Mouse (Mus musculus) megakaryocyte, embryonic 14.5 days (primary cell): ENCODE measurements around the gene Krtap4-16. TPM values are rescaled to one million over a fixed set of nuclear protein-coding genes. Genes with fewer than 3 reads are reported as not detected.
A peak's percentile ranks its signal among the peaks of the same experiment; 100 is the strongest.
"Not testable (repeated sequence)": the region's sequence is repeated elsewhere in the genome, so short reads cannot be mapped to it uniquely, and the experiment has no call there.

Experiments
- H3K27me3 ChIP-seq: replicated peaks from 2 replicates; pipeline ENCODE3; 2012; ENCODE audit warnings: inconsistent platforms
- H3K36me3 ChIP-seq: replicated peaks from 2 replicates; pipeline ENCODE3; 2012; ENCODE audit warnings: low read length, inconsistent platforms, mixed read lengths
- H3K4me1 ChIP-seq: 2 replicates; pipeline ENCODE4 v1.6.1; 2012; ENCODE audit warnings: inconsistent platforms
- H3K4me3 ChIP-seq: replicated peaks from 2 replicates; pipeline ENCODE3; 2012; ENCODE audit warnings: moderate library complexity, mild to moderate bottlenecking, inconsistent platforms
- H3K9me3 ChIP-seq: 2 replicates; pipeline ENCODE4 v1.6.1; 2012; ENCODE audit warnings: inconsistent platforms
- FLI1 ChIP-seq: IDR thresholded peaks from 2 replicates; pipeline ENCODE4 v1.6.1; 2012; ENCODE audit warnings: low read length, inconsistent platforms, mixed read lengths
- GATA1 ChIP-seq: IDR thresholded peaks from 3 replicates; pipeline ENCODE4 v1.6.1; 2012; ENCODE audit warnings: mixed read lengths, low read length, inconsistent platforms, borderline replicate concordance
- polyA plus RNA-seq: library from polyadenylated mRNA; stranded (reverse); fragments of >175 nt; gene quantifications from 2 replicates; pipeline ENCODE4 v1.2.3, GENCODE M21; 2012; ENCODE audit warnings: low replicate concordance; ENCODE audit not compliant: insufficient read depth

The Krtap4-16 gene
- polyA plus RNA-seq: not detected in 2 replicates

GRCm38 (mm10) chr11:99851508-99851907, at the start of gene Krtap4-16:
Gene Krtap4-16 (minus strand): TSS chr11:99851608.
- no peaks in the 10 kb centered on the region for H3K27me3 ChIP-seq
- no peaks in the 10 kb centered on the region for H3K36me3 ChIP-seq
- no peak for TF ChIP-seq FLI1
- no peak for TF ChIP-seq GATA1
- no peak within 1 kb of the TSS for H3K4me3 ChIP-seq
- no peaks in the 10 kb centered on the region for H3K9me3 ChIP-seq
- H3K4me1 ChIP-seq: no peaks in the 10 kb centered on the region

- H3K36me3 ChIP-seq, H3K9me3 ChIP-seq, H3K4me1 ChIP-seq, H3K27me3 ChIP-seq, H3K4me3 ChIP-seq: not testable (repeated sequence)
Observed at GRCm38 (mm10) chr11:99878887-99879286, 27.5 kb upstream of the Krtap4-16 start, which contains the start of gene Gm11567. Gene Gm11567 (plus strand): TSS chr11:99879187.

GRCm38 (mm10) chr11:99873089-99873488, 21.7 kb upstream of the Krtap4-16 start, which contains the start of gene Krtap9-1:
Gene Krtap9-1 (plus strand): TSS chr11:99873389.
- H3K4me3 ChIP-seq, H3K27me3 ChIP-seq, H3K36me3 ChIP-seq: not testable (repeated sequence)

GRCm38 (mm10) chr11:99864176-99864575, 12.8 kb upstream of the Krtap4-16 start, which contains the start of gene Gm11559:
Gene Gm11559 (plus strand): TSS chr11:99864476.
- not testable (repeated sequence) for H3K4me3 ChIP-seq, H3K4me1 ChIP-seq, H3K9me3 ChIP-seq, H3K27me3 ChIP-seq, H3K36me3 ChIP-seq

More at GRCm38 (mm10) chr11:99873089-99873488, 21.7 kb upstream of the Krtap4-16 start, which contains the start of gene Krtap9-1:
- H3K4me1 ChIP-seq, H3K9me3 ChIP-seq: not testable (repeated sequence)

- H3K27me3 ChIP-seq: no peaks in the 10 kb centered on the region
- H3K4me3 ChIP-seq: no peak overlapping the region
- H3K4me1 ChIP-seq: no peaks in the 10 kb centered on the region
- H3K36me3 ChIP-seq: no peaks in the 10 kb centered on the region
- H3K9me3 ChIP-seq: no peaks in the 10 kb centered on the region
- TF ChIP-seq FLI1 (no peak), GATA1 (no peak)
Observed at GRCm38 (mm10) chr11:99858761-99859160, 7.4 kb upstream of the Krtap4-16 start.

GRCm38 (mm10) chr11:99857617-99858016, 6.2 kb upstream of the Krtap4-16 start, which contains the start of gene Gm11568:
Gene Gm11568 (plus strand): TSS chr11:99857917.
- no peaks in the 10 kb centered on the region for H3K27me3 ChIP-seq

GRCm38 (mm10) chr11:99854121-99854520, 2.7 kb upstream of the Krtap4-16 start:
- Histone ChIP-seq H3K27me3 (no peaks in the 10 kb centered on the region), H3K4me1 (no peaks in the 10 kb centered on the region), H3K36me3 (no peaks in the 10 kb centered on the region), H3K9me3 (no peaks in the 10 kb centered on the region), H3K4me3 (no peak overlapping the region)
- TF ChIP-seq FLI1 (no peak), GATA1 (no peak)

More at GRCm38 (mm10) chr11:99857617-99858016, 6.2 kb upstream of the Krtap4-16 start, which contains the start of gene Gm11568:
- Histone ChIP-seq H3K9me3 (no peaks in the 10 kb centered on the region), H3K36me3 (no peaks in the 10 kb centered on the region), H3K4me1 (no peaks in the 10 kb centered on the region), H3K4me3 (no peak within 1 kb of the TSS)
- TF ChIP-seq FLI1: no peak
- no peak for TF ChIP-seq GATA1

GRCm38 (mm10) chr11:99846746-99847145, 4.7 kb downstream of the Krtap4-16 start:
- Histone ChIP-seq H3K4me1 (no peaks in the 10 kb centered on the region), H3K4me3 (peak overlapping the region; percentile 14), H3K36me3 (no peaks in the 10 kb centered on the region), H3K9me3 (no peaks in the 10 kb centered on the region), H3K27me3 (no peaks in the 10 kb centered on the region)
- TF ChIP-seq GATA1 (no peak), FLI1 (no peak)

- no peaks in the 10 kb centered on the region for H3K27me3 ChIP-seq
- H3K36me3 ChIP-seq: no peaks in the 10 kb centered on the region
- peaks cover 6% of the 10 kb centered on the region; the same call in 1 of the 2 replicates for H3K9me3 ChIP-seq
- no peaks in the 10 kb centered on the region for H3K4me1 ChIP-seq
- H3K4me3 ChIP-seq: no peak overlapping the region
- TF ChIP-seq FLI1: no peak
- TF ChIP-seq GATA1: no peak
Observed at GRCm38 (mm10) chr11:99842185-99842584, 9.2 kb downstream of the Krtap4-16 start.

GRCm38 (mm10) chr11:99837966-99838365, 13.4 kb downstream of the Krtap4-16 start, which contains the start of gene 2300003K06Rik:
Gene 2300003K06Rik (minus strand): TSS chr11:99838066.
- no peaks in the 10 kb centered on the region for H3K36me3 ChIP-seq
- H3K9me3 ChIP-seq: peaks cover 9% of the 10 kb centered on the region; the same call in 1 of the 2 replicates
- H3K4me3 ChIP-seq: peak within 1 kb of the TSS; percentile 53
- no peaks in the 10 kb centered on the region for H3K4me1 ChIP-seq
- TF ChIP-seq GATA1 (no peak), FLI1 (no peak)
- H3K27me3 ChIP-seq: no peaks in the 10 kb centered on the region

- not testable (repeated sequence) for H3K27me3 ChIP-seq, H3K9me3 ChIP-seq, H3K36me3 ChIP-seq, H3K4me1 ChIP-seq
- peak within 1 kb of the TSS; percentile 14 for H3K4me3 ChIP-seq
Observed at GRCm38 (mm10) chr11:99815566-99815965, 35.8 kb downstream of the Krtap4-16 start, which contains the start of gene Gm11564. Gene Gm11564 (minus strand): TSS chr11:99815666.

GRCm38 (mm10) chr11:99809792-99810191, 41.6 kb downstream of the Krtap4-16 start, which contains the start of gene Krtap4-13:
Gene Krtap4-13 (minus strand): TSS chr11:99809892.
- not testable (repeated sequence) for H3K4me1 ChIP-seq, H3K9me3 ChIP-seq, H3K36me3 ChIP-seq, H3K27me3 ChIP-seq, H3K4me3 ChIP-seq

GRCm38 (mm10) chr11:99804346-99804745, 47.1 kb downstream of the Krtap4-16 start, which contains the start of gene Gm11554:
Gene Gm11554 (minus strand): TSS chr11:99804446.
- not testable (repeated sequence) for H3K27me3 ChIP-seq, H3K9me3 ChIP-seq, H3K4me1 ChIP-seq, H3K4me3 ChIP-seq, H3K36me3 ChIP-seq
